Mouse (Mus musculus): ENCODE data around the gene B230118H07Rik. TPM values are rescaled to one million over a fixed set of nuclear protein-coding genes. Genes with fewer than 3 reads are reported as not detected.

The B230118H07Rik gene
- polyA plus RNA-seq, 1 experiment from 2014 or later, result 47.3 TPM

GRCm38 (mm10) chr2:101665703-101666092 lies 16.4 kb upstream of the B230118H07Rik start:
- peak; percentile 57; the same call in 1 of the 2 replicates for ATAC-seq (ENCODE audit: low FRiP score, low read depth)
- no peak overlapping the region for H3K9ac ChIP-seq (replicated peaks)
- H3K27me3 ChIP-seq, result no peaks in the 10 kb centered on the region
- no peaks in the 10 kb centered on the region for H3K9me3 ChIP-seq
- H3K36me3 ChIP-seq, result no peaks in the 10 kb centered on the region
- WGBS, result 90% methylated on average over 3 of the region's 3 CpGs
- H3K4me1 ChIP-seq, result peaks cover 5% of the 10 kb centered on the region
- no peak overlapping the region for H3K4me2 ChIP-seq (replicated peaks)
- no peak overlapping the region for H3K4me3 ChIP-seq
- 0 out of 2 replicates have a peak overlapping the region, but pooled peaks have one; percentile 3 for H3K27ac ChIP-seq (replicated peaks)

DNA sequence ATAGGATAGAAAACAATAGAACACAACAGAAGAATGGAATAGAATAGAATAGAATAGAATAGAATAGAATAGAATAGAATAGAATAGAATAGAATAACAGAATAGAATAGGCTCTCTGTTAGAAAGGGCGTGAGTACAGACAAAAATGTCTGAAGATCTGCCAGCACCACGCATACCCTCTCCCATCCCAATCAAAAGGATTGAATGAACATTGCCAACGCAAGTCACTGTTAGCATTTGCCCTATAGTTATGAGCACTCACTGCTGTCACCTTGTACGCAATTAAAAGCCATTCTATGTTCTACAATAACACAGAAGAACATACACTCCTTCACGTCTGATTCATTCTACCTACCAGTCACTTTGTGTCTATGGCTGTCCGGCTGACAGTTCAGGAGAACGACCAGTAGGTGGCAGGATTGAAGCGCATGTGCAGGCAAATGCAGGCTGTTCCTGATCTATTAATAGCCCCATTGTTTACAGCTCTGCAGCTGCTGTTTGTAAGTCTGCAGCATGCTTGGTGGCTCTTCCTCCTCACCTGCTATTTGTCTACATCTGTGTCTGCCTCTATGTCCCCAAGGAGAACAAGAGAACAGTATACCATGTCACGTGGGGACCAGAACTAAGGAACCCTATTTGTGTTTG lies 15.8 kb upstream of the B230118H07Rik start:
- no peaks in the 10 kb centered on the region for H3K36me3 ChIP-seq
- H3K4me3 ChIP-seq, result no peak overlapping the region
- H3K27ac ChIP-seq (replicated peaks), result 0 out of 2 replicates have a peak overlapping the region, but pooled peaks have one; percentile 3
- no peaks in the 10 kb centered on the region for H3K9me3 ChIP-seq
- peaks cover 5% of the 10 kb centered on the region for H3K4me1 ChIP-seq
- WGBS, result 21% methylated on average over 9 of the region's 9 CpGs
- no peaks in the 10 kb centered on the region for H3K27me3 ChIP-seq
- H3K4me2 ChIP-seq (replicated peaks), result no peak overlapping the region
- peak; percentile 91 for ATAC-seq (ENCODE audit: low FRiP score, low read depth)
- no peak overlapping the region for H3K9ac ChIP-seq (replicated peaks)

- ATAC-seq (ENCODE audit: low FRiP score, low read depth), result no peak
- no peak overlapping the region for H3K27ac ChIP-seq (replicated peaks)
- H3K4me1 ChIP-seq, result peaks cover 2% of the 10 kb centered on the region
- no peak overlapping the region for H3K4me2 ChIP-seq (replicated peaks)
- no peak overlapping the region for H3K9ac ChIP-seq (replicated peaks)
- 83% methylated on average over 2 of the region's 2 CpGs for WGBS
- no peaks in the 10 kb centered on the region for H3K36me3 ChIP-seq
- no peaks in the 10 kb centered on the region for H3K27me3 ChIP-seq
- no peak overlapping the region for H3K4me3 ChIP-seq
- no peaks in the 10 kb centered on the region for H3K9me3 ChIP-seq
Observed at GRCm38 (mm10) chr2:101660536-101660935, 11.2 kb upstream of the B230118H07Rik start.

DNA sequence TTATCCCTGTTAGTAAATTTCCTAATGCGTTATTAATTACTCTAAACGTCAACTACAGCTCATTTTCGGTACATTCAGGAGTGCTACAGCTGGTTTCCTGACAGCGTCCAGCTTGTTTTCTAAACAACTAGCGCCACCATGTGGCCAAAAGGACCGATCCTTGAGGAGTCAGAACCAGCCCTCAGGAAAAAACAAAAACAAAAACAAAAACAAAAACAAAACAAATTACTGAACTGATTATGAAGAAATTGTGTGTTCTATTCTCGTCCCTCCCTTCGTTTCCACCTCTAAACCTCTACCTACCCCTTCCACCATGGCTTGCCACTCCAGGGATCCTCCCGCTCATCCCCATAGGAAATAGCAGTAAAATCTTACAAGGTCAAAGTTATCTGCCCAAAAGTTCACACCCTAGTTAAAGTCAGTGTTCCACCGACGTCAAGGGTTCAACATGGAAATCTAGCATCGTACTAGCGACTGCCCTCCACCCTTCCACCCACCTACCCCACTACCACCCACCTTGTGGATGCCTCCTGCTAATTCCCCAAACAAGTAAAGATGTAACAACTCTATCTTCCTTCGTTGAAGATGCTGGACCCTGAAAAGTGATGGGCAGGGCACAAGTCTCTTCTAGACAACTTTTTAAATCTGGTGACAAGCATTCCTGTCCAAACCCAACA lies 3.7 kb upstream of the B230118H07Rik start:
- peaks cover 11% of the 10 kb centered on the region for H3K4me1 ChIP-seq
- H3K4me3 ChIP-seq, result peak overlapping the region; percentile 26
- no peaks in the 10 kb centered on the region for H3K36me3 ChIP-seq
- no peaks in the 10 kb centered on the region for H3K9me3 ChIP-seq
- 18% methylated on average over 14 of the region's 14 CpGs for WGBS
- peak overlapping the region; percentile 56 for H3K4me2 ChIP-seq (replicated peaks)
- ATAC-seq (ENCODE audit: low FRiP score, low read depth), result peak; percentile 84
- no peak overlapping the region for H3K27ac ChIP-seq (replicated peaks)
- H3K27me3 ChIP-seq, result peaks cover 12% of the 10 kb centered on the region
- peak overlapping the region; percentile 40 for H3K9ac ChIP-seq (replicated peaks)

- Histone ChIP-seq H3K27ac (replicated peaks) (no peak overlapping the region), H3K4me2 (replicated peaks) (peak overlapping the region; percentile 56), H3K4me1 (peaks cover 11% of the 10 kb centered on the region), H3K27me3 (peaks cover 14% of the 10 kb centered on the region), H3K36me3 (no peaks in the 10 kb centered on the region), H3K9me3 (no peaks in the 10 kb centered on the region), H3K4me3 (peak overlapping the region; percentile 26), H3K9ac (replicated peaks) (peak overlapping the region; percentile 40)
- ATAC-seq (ENCODE audit: low FRiP score, low read depth), result peak; percentile 52
- 37% methylated on average over 14 of the region's 14 CpGs for WGBS
Observed at GRCm38 (mm10) chr2:101652204-101652920, 3.0 kb upstream of the B230118H07Rik start.

DNA sequence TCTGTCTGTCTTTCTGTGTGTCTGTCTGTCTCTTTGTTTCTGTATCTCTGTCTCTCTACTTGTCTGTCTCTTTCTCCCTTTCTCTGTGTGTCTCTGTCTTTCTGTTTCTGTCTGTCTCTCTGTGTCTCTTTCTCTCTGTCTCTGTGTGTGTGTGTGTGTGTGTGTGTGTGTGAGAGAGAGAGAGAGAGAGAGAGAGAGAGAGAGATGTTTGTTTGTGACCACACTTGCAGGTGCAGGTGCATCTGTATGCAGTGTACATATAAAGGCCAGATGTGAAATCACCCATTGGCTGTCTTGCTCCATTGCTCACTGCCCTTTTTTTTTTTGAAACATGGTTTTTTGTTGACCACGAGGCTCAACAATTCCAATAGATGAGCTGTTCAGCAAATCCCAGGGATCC lies 1.1 kb upstream of the B230118H07Rik start:
- Histone ChIP-seq H3K27me3 (peaks cover 14% of the 10 kb centered on the region), H3K36me3 (no peaks in the 10 kb centered on the region), H3K4me2 (replicated peaks) (no peak overlapping the region), H3K27ac (replicated peaks) (no peak overlapping the region), H3K4me3 (no peak overlapping the region), H3K9ac (replicated peaks) (no peak overlapping the region), H3K4me1 (peaks cover 11% of the 10 kb centered on the region), H3K9me3 (no peaks in the 10 kb centered on the region)
- WGBS, result 52% methylated on average over 1 of the region's 1 CpGs
- ATAC-seq (ENCODE audit: low FRiP score, low read depth), result no peak

DNA sequence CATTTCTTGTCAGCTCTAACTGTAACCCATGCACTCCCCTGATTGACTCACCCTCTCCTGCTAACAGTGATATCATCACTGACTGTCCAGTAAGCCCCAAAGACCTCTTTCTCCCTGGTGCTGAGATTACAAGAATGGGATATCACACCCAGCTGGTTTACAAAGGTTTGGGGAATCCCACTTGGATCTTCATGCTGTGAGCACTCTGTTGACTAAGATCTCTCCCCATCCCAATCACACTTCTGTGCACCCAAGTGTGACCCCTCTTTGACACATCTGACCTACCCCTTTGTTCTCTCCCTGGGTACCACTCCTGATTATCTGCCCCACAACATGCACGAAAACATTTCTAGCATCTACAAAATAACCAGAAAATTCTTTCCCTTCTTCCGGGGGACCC lies 971 bp downstream of the B230118H07Rik start:
- Histone ChIP-seq H3K4me1 (peaks cover 11% of the 10 kb centered on the region), H3K27me3 (peaks cover 10% of the 10 kb centered on the region; the same call in 1 of the 2 replicates), H3K9ac (replicated peaks) (no peak overlapping the region), H3K27ac (replicated peaks) (no peak overlapping the region), H3K9me3 (no peaks in the 10 kb centered on the region), H3K36me3 (no peaks in the 10 kb centered on the region), H3K4me2 (replicated peaks) (no peak overlapping the region), H3K4me3 (no peak overlapping the region)
- ATAC-seq (ENCODE audit: low FRiP score, low read depth), result no peak
- WGBS, result 28% methylated on average over 2 of the region's 2 CpGs

DNA sequence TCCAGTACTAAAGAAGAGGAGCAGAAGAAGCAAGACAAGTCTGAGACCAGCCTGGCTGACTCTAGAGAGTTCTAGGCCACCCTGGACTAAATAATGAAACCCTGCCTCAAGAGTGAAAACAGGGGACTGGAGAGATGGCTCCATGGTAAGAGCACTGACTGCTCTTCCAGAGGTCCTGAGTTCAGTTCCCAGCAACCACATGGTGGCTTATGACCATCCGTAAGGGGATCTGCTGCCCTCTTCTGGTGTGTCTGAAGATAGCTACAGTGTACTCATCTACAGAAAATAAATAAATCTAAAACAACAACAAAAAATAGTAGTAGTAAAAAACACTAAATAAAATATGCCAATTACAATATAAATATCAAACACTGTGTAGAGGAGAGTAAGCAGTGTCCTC lies 3.5 kb downstream of the B230118H07Rik start:
- H3K4me1 ChIP-seq, result peaks cover 4% of the 10 kb centered on the region
- no peak for ATAC-seq (ENCODE audit: low FRiP score, low read depth)

DNA sequence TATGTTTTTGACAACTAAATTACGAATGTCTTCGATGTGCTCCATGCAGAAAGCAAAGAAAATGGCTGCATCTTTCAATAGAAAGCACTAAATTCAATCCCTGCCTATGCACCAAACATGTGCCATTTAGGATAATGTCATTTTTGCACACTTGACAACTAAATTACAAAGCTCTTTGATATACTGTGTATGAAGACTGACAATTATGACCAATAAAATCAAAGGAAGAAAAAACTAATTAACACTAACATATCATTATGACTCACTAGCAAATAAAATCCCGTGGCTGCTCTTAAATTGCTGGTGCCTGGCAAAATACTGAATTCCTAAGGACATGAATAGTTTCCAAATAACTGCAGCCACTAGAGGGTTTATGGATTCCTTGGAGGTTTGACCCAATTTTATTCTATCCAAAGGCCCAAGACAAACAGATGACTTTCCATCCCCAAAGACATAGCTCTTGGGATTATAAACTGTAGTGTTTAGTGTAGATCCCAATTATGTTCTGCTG lies 9.4 kb downstream of the B230118H07Rik start:
- Histone ChIP-seq H3K9ac (replicated peaks) (no peak overlapping the region), H3K9me3 (no peaks in the 10 kb centered on the region), H3K27me3 (no peaks in the 10 kb centered on the region), H3K4me3 (no peak overlapping the region), H3K4me2 (replicated peaks) (no peak overlapping the region), H3K36me3 (no peaks in the 10 kb centered on the region), H3K4me1 (no peaks in the 10 kb centered on the region), H3K27ac (replicated peaks) (no peak overlapping the region)
- ATAC-seq (ENCODE audit: low FRiP score, low read depth), result no peak
- WGBS, result 73% methylated on average over 3 of the region's 3 CpGs

More for the DNA sequence above, 3.5 kb downstream of the B230118H07Rik start:
- no peak overlapping the region for H3K4me2 ChIP-seq (replicated peaks)
- no peaks in the 10 kb centered on the region for H3K36me3 ChIP-seq
- 0 out of 2 replicates have a peak, but pooled peaks cover 6% of the 10 kb centered on the region for H3K27me3 ChIP-seq
- no peaks in the 10 kb centered on the region for H3K9me3 ChIP-seq
- WGBS, result 86% methylated on average over 1 of the region's 1 CpGs
- no peak overlapping the region for H3K4me3 ChIP-seq
- no peak overlapping the region for H3K27ac ChIP-seq (replicated peaks)
- H3K9ac ChIP-seq (replicated peaks), result no peak overlapping the region

DNA sequence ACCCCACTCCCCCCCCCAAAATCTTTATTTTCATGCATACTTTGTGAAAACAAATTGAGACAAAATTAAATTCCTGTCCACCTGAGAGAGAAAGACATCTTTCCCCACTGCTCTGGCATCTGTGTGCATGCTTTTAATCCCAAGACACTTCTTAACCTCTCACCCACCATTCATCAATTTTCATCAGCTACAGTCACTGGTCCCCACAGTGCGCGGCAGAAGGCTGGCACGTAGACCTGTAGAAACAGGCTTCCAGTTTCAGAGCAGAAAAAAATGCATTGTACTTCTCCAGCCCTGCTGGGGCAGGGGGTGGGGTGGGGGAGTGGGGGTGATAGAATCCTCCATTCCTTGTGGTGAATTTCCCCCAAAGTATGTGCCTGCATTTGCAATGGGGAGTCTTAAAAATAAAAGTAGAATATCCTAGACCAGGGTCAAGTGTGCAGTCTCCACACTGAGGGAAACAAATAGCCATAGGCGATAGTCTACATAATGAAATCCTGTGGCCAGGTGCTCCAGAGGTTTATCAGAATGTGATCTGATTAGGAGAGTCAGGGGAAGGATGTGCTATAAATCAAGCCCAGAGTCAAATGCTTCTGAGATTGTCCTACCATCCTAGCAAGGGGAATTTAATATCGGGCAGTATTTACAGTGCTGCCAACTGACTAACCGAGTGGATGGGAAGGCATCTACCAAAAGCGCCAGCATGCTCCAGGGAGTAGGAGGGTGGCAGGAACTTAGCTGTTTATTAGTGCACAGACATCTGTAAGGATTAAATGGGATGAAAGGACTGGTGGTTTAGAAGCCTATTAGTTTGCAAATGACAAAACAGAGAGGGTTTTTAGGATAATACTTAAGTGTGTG lies 10.1 kb downstream of the B230118H07Rik start:
- Histone ChIP-seq H3K4me3 (no peak overlapping the region), H3K9me3 (no peaks in the 10 kb centered on the region), H3K4me2 (replicated peaks) (no peak overlapping the region), H3K27me3 (no peaks in the 10 kb centered on the region), H3K27ac (replicated peaks) (no peak overlapping the region), H3K4me1 (no peaks in the 10 kb centered on the region), H3K36me3 (no peaks in the 10 kb centered on the region), H3K9ac (replicated peaks) (no peak overlapping the region)
- WGBS, result 71% methylated on average over 7 of the region's 7 CpGs
- no peak for ATAC-seq (ENCODE audit: low FRiP score, low read depth)

Data from midbrain, embryonic 12.5 days (tissue).